Mouse (Mus musculus): ENCODE measurements around the gene Emp2. TPM values are rescaled to one million over a fixed set of nuclear protein-coding genes. Genes with fewer than 3 reads are reported as not detected.

Emp2 gene
- polyA plus RNA-seq, 1 experiment from 2014 or later: 20.4 TPM

DNA sequence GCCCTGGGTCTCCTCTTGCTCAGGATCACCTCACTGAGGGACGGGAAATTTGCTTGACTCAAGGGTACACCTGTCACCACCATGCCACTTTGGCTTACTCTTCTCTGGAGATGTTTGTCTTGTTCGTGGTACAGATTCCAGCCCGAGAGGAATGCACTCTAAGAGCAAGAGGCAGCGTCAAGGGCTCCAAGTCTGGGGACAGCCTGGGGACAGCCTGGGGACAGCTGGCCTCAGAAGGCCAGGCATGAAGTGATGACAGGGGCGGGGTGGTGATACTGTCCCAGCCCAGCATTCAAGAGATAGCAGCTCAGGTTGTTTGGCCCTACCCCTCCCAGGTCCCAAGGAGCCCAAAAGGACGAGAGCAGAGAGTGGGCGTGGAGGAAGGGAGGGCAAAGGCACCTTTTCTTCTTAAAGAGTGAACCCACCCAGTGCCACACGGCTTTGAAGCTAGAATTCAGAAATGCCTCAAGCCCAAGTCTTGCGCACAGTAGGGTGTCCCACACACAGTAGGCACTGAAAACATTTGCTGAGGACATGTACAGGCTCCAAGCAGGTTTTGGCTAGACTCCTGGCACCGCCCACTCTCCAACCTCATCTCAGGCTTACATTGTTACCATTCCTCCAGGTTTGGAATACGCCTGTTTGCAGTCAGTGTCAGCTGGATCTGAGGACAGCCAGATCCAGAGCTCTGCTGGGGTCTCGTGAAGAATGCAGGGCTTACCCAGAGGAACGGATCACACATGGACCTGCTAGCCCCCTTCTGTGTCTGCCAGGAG lies 23.8 kb upstream of the Emp2 start:
- no peaks in the 10 kb centered on the region for H3K27me3 ChIP-seq
- no peak overlapping the region for H3K4me3 ChIP-seq
- no peak overlapping the region for H3K9ac ChIP-seq
- ATAC-seq (ENCODE audit: low FRiP score, low read depth): no peak
- no peaks in the 10 kb centered on the region for H3K4me1 ChIP-seq
- H3K36me3 ChIP-seq: no peaks in the 10 kb centered on the region
- H3K4me2 ChIP-seq (replicated peaks): no peak overlapping the region
- WGBS: 75% methylated on average over 13 of the region's 13 CpGs
- H3K27ac ChIP-seq: no peak overlapping the region
- no peaks in the 10 kb centered on the region for H3K9me3 ChIP-seq

DNA sequence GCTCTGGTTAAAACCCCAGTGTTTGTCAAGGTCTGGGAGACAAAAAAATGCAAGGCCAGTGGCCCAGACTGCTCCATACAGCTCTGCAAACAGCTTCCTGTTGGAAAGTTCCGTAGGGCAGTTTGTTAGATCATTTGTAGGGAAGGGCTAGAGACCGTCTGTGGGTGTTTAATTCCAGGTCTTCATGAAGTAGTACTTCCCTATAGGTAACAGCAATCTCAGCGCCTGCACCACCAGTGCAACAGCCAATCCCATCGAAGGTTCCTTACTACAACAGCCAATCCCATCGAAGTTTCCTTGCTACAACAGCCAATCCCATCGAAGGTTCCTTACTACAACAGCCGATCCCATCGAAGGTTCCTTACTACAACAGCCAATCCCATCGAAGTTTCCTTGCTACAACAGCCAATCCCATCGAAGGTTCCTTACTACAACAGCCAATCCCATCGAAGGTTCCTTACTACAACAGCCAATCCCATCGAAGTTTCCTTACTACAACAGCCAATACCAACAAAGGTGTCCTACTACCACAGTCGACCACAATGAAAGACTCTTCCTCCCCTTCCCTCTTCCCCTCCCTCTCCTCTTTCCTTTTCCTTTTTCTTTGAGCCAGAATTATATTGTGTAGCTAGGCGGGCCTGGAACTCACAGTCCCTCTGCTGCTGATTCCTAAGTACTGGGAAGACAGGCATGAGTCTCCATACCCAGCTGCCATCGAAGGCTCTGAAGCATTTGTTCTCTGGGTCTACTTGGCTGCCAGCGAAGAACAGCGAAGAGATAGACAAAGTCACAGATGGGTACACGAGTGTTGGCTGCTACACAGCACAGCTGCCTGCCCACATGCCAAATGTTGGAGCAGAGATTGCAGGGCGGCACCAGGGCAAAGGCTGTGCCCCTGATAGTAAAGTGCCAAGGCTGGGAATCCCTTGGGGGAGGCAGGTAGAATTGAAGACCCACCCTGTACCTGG lies 23.0 kb upstream of the Emp2 start:
- Histone ChIP-seq H3K4me1 (no peaks in the 10 kb centered on the region), H3K4me3 (no peak overlapping the region), H3K9me3 (no peaks in the 10 kb centered on the region), H3K9ac (no peak overlapping the region), H3K27ac (no peak overlapping the region), H3K4me2 (replicated peaks) (no peak overlapping the region), H3K36me3 (no peaks in the 10 kb centered on the region), H3K27me3 (no peaks in the 10 kb centered on the region)
- WGBS: 92% methylated on average over 19 of the region's 19 CpGs
- ATAC-seq (ENCODE audit: low FRiP score, low read depth): no peak

DNA sequence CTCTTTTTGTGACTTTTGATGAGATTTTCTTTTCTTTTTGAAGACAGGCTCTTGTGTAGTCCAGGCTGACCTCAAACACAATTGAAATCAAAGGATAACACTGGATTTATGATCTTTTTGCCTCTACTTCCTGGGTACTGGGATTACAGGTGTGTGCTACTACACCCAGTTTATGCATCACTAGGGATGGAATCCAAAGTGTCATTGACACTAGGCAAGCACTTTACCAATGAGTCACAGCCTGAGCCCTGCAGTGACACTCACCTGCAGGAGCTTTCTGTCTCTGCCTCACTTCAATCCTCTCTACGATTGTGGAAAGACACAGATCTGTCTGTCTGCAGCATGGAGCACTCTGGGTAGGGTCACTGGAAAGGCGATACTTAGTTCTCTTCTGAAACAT lies 22.2 kb upstream of the Emp2 start:
- H3K9me3 ChIP-seq: no peaks in the 10 kb centered on the region
- no peak overlapping the region for H3K9ac ChIP-seq
- no peak for ATAC-seq (ENCODE audit: low FRiP score, low read depth)
- no peak overlapping the region for H3K27ac ChIP-seq
- H3K27me3 ChIP-seq: no peaks in the 10 kb centered on the region
- H3K36me3 ChIP-seq: no peaks in the 10 kb centered on the region
- H3K4me1 ChIP-seq: no peaks in the 10 kb centered on the region
- no peak overlapping the region for H3K4me3 ChIP-seq
- no peak overlapping the region for H3K4me2 ChIP-seq (replicated peaks)
- WGBS: 86% methylated on average over 2 of the region's 2 CpGs

DNA sequence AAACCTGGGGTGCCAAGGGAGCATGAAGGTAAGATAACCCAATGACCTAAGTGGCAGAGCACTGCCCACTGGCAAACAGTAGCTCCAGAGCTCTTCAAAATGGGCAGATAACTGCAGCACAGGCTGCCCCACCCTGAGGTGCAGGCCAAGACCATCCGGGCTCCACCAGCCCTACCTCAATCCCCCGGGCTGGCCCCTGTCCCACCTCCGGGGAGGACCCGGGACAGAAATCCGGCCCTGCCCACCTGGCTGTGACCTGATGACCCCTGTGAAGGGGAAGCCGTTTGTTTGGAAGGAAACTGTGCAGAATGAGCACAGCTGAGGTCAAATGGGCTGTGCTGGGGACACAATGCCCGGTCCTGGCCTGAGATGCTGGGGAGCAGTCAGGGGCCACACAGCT lies 19.0 kb upstream of the Emp2 start:
- Histone ChIP-seq H3K9ac (no peak overlapping the region), H3K4me3 (no peak overlapping the region), H3K27ac (no peak overlapping the region), H3K4me1 (peaks cover 4% of the 10 kb centered on the region; the same call in 1 of the 2 replicates), H3K36me3 (no peaks in the 10 kb centered on the region), H3K27me3 (no peaks in the 10 kb centered on the region), H3K9me3 (no peaks in the 10 kb centered on the region), H3K4me2 (replicated peaks) (no peak overlapping the region)
- ATAC-seq (ENCODE audit: low FRiP score, low read depth): no peak
- WGBS: 46% methylated on average over 7 of the region's 7 CpGs

DNA sequence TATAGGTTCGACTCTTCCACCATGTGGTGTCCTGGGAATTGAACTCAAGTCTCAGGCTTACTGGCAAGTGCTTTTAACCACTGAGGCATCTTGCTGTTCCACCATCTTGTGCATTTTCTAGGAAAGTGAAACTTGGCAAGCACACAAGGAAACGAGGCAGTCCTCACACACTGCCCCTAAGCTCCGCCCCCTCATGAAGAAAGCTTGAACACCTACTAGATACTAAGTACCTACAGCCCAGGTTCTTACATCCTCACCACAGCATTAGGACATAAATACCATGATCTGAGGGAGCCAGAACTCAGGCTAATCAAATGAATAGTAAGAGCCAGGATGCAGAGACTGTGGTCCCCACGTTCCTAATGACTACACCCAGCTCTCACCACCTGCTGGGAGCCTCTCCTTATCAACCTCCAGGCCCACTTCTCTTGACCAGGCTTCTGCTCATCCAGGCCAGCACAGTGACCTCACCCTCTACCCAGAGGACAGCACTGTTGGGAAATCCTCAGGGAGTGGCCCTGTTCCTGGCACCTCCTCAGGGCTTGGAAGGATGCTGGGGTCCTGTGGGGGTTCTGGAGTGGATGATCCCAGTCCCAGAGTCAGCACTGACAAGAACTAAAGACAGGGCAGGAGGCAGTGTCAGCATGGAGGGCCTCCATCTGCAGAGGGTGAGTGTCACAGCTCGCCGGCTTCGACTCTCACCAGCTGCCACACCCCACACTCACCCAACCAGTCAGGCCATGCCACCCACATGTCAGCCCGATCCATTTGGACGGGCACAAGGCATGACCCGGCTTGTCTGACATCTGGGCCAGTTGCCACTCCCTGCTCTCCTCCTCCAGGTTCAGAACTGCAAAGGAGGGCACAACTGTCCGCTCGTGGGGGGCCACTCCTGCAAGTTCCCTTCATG lies 17.1 kb upstream of the Emp2 start:
- Histone ChIP-seq H3K4me3 (no peak overlapping the region), H3K9me3 (no peaks in the 10 kb centered on the region), H3K4me1 (peaks cover 5% of the 10 kb centered on the region; the same call in 1 of the 2 replicates), H3K27ac (no peak overlapping the region), H3K9ac (no peak overlapping the region), H3K27me3 (no peaks in the 10 kb centered on the region), H3K36me3 (no peaks in the 10 kb centered on the region), H3K4me2 (replicated peaks) (no peak overlapping the region)
- WGBS: 78% methylated on average over 12 of the region's 12 CpGs
- no peak for ATAC-seq (ENCODE audit: low FRiP score, low read depth)

DNA sequence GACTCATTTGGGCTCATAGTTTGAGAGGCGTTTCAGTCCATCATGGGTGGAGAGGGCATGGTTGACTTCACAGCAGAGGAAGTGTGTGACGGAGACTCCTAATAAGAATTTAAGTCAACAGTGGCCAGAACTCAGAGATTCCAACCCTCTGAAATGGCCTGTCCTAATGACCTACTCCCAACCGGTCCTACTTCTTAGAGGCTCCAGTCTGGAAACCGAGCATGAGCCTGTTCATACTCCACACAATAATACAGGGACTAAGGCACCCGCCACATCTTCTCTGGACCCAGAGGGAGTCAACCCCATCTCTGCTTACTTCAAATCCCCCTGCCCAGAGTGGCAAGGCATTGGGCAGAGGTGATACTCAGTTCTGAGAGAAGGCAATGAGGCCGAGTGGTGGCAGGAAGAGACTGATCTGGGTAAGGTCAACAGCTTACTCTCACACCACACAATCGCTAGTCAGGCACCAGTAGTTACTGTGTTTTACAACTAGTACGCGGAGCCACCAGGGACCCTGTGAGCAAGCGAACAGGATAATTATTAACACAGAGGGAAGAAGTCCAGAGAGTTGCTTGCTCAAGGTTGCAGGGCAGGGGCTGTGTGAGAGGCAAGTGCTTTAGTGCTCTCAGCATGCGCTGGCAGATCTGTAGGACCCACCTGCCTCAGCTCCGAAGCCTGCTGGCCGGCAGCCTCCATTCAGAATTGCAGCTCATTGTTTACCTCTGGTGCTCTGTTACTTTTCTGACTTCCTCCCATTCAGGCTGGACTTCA lies 14.0 kb upstream of the Emp2 start:
- Histone ChIP-seq H3K4me2 (replicated peaks) (no peak overlapping the region), H3K9me3 (no peaks in the 10 kb centered on the region), H3K27ac (no peak overlapping the region), H3K4me3 (no peak overlapping the region), H3K4me1 (peaks cover 5% of the 10 kb centered on the region; the same call in 1 of the 2 replicates), H3K9ac (no peak overlapping the region), H3K36me3 (no peaks in the 10 kb centered on the region), H3K27me3 (no peaks in the 10 kb centered on the region)
- WGBS: 46% methylated on average over 13 of the region's 13 CpGs
- ATAC-seq (ENCODE audit: low FRiP score, low read depth): no peak

DNA sequence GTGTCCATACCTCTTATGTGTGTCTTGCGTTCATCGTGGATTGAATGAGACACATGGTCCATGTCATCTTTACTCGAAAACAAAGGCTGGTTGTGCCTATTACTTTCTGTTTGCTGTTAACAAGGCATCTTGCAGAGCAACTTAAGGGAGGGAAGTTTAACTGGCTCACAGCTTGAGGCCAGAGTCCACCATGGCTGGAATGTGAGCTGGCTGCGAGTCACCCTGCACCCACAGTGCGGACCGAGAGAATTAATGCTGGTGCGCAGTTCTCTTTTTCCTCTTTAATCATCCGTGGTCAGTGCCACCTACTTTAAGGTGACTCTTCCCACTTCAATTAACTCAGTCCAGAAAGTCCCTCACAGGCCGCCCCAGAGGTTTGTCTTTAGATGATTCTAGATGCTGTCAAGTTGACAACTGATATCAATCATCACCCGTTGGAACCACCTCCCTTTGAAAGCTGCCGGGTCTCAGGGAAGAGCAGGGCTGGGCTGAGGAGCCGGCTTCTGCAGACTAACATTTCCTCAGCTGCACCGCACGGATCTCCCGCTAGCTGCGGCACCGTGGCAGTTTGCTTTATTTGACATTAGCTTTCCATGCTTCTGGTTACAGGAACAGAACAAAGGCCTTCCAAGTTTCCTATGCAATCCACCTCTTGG lies 6.3 kb upstream of the Emp2 start:
- Histone ChIP-seq H3K36me3 (no peaks in the 10 kb centered on the region), H3K27me3 (no peaks in the 10 kb centered on the region), H3K9me3 (no peaks in the 10 kb centered on the region), H3K4me1 (peaks cover 6% of the 10 kb centered on the region; the same call in 1 of the 2 replicates), H3K4me2 (replicated peaks) (no peak overlapping the region), H3K27ac (no peak overlapping the region), H3K9ac (no peak overlapping the region), H3K4me3 (no peak overlapping the region)
- WGBS: 47% methylated on average over 17 of the region's 17 CpGs
- ATAC-seq (ENCODE audit: low FRiP score, low read depth): no peak

DNA sequence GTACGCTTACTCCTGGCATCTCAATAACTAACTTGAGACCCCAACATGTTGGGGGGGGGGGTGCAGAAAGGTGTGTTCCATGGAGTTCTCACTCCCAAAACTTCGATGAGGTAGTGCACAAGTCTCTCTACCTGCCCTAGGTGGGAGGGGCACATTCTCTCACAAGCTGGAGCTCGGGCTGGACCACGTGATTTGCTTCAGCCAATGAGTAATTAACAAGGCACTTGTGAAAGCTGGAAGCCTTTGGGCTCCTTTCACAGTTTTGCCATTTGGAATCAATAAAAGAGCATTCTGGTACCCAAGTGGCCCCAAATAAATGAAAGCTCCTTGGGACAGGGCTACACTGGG lies 3.4 kb upstream of the Emp2 start:
- ATAC-seq (ENCODE audit: low FRiP score, low read depth): no peak
- H3K4me3 ChIP-seq: no peak overlapping the region
- H3K9ac ChIP-seq: no peak overlapping the region
- no peaks in the 10 kb centered on the region for H3K9me3 ChIP-seq
- no peak overlapping the region for H3K27ac ChIP-seq
- H3K27me3 ChIP-seq: 0 out of 2 replicates have a peak, but pooled peaks cover 3% of the 10 kb centered on the region
- H3K4me1 ChIP-seq: peaks cover 19% of the 10 kb centered on the region
- 33% methylated on average over 4 of the region's 4 CpGs for WGBS
- H3K4me2 ChIP-seq (replicated peaks): no peak overlapping the region
- H3K36me3 ChIP-seq: no peaks in the 10 kb centered on the region

DNA sequence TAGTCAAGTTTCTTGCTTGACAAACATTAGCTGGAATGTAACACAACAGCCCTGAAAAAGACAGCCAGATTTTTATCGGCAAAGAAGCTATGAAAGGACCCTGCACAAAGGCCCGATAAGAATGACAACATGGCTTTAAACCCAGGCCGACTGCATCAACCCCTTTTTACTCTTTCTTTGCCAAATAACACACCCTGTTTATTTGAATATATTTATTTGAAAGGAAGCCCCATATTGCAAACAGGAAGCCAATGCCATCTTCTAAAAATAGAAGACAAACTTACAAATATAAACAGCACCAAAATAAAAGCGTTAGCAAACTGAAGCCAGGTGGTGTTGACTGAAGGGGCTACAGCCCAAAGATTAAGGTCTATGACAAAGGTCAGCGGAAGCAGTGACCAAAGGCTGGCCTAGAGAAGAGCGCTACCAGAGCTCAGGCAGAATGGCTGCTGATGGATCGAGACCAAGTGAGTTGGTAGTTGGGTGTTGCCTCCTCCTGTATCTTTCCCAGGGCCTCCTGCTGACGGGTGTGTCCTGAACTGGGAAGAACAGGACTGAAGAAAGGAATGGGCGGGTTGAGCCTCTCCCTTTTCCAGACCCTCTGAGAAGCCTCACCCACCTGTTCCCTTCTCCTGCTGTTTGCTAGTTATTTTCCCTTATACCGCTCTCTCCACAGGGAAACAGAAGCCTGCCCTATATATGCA lies 2.9 kb upstream of the Emp2 start:
- no peaks in the 10 kb centered on the region for H3K9me3 ChIP-seq
- 84% methylated on average over 10 of the region's 10 CpGs for WGBS

DNA sequence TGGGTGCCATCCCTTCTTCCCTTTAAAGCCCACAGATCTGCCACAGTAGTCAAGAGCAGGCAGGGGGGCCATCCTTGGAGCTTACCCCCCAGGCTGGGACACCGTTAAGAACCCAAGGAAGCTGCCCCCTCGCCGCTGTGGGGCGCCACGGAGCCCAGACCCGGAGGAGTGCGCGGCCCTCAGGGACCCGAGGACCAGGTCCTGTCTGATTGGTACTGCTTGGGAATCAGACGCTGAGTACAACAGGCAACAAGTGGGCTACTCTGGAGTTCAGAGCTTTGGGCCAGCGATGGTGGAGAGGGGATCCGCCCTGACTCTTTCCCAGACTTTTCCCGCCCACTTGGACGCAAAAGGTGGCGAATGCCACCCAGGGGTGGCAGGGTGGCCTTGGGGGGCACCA lies 542 bp downstream of the Emp2 start:
- Histone ChIP-seq H3K4me3 (peak overlapping the region; percentile 60), H3K4me1 (peaks cover 35% of the 10 kb centered on the region), H3K27ac (no peak overlapping the region), H3K9me3 (no peaks in the 10 kb centered on the region), H3K27me3 (0 out of 2 replicates have a peak, but pooled peaks cover 4% of the 10 kb centered on the region), H3K36me3 (no peaks in the 10 kb centered on the region), H3K9ac (peak overlapping the region; percentile 72), H3K4me2 (replicated peaks) (peak overlapping the region; percentile 82)
- ATAC-seq (ENCODE audit: low FRiP score, low read depth): no peak
- 5% methylated on average over 15 of the region's 15 CpGs for WGBS

More for the DNA sequence above, 2.9 kb upstream of the Emp2 start:
- ATAC-seq (ENCODE audit: low FRiP score, low read depth): no peak
- Histone ChIP-seq H3K36me3 (no peaks in the 10 kb centered on the region), H3K27me3 (0 out of 2 replicates have a peak, but pooled peaks cover 4% of the 10 kb centered on the region), H3K4me2 (replicated peaks) (no peak overlapping the region), H3K4me1 (peaks cover 24% of the 10 kb centered on the region), H3K4me3 (no peak overlapping the region), H3K9ac (no peak overlapping the region), H3K27ac (no peak overlapping the region)
